Mouse (Mus musculus) urinary bladder, postnatal 36 days (tissue): ENCODE data around the gene Gemin5.
"Not testable (repeated sequence)": the region's sequence is repeated elsewhere in the genome, so short reads cannot be mapped to it uniquely, and the experiment has no call there.

Experiments used
- DNase-seq, 2 experiments: peaks; one replicate each; pipeline ENCODE4 v3.0.0; 2022; ENCODE audit warnings: low spot score in 2 of 2, mixed read lengths in 1 of 2

The Gemin5 gene

GRCm38 (mm10) chr11:58168167-58168915 is at the start of gene Gemin5:
Gemin5 (minus strand) TSS chr11:58168539.
- DNase-seq, result peak; percentile 72 to 81

- DNase-seq, result no peak
Observed at GRCm38 (mm10) chr11:58216823-58217222, 48.5 kb upstream of the Gemin5 start.

DNA sequence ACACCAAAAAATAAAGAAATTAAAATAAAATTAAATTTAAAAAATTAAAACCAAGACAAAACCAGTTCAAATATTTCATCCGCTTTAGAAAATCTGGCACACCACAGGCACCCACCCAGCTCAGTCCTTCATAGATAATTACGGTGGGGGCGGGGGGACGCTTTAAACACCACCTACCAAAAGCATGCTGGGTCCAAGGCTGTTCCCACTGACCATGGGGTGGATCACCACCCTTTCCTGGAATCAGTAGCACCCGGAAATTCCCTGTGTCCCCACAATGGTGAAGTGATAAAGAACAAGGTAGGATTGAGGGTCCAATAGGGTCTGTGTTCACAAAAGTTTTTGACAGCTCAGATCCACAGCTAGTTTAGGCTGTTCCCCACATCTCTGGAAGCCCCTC is 47.5 kb upstream of the Gemin5 start:
- DNase-seq, result no peak

GRCm38 (mm10) chr11:58215049-58215430 is 46.7 kb upstream of the Gemin5 start:
- DNase-seq, result not testable (repeated sequence)

DNA sequence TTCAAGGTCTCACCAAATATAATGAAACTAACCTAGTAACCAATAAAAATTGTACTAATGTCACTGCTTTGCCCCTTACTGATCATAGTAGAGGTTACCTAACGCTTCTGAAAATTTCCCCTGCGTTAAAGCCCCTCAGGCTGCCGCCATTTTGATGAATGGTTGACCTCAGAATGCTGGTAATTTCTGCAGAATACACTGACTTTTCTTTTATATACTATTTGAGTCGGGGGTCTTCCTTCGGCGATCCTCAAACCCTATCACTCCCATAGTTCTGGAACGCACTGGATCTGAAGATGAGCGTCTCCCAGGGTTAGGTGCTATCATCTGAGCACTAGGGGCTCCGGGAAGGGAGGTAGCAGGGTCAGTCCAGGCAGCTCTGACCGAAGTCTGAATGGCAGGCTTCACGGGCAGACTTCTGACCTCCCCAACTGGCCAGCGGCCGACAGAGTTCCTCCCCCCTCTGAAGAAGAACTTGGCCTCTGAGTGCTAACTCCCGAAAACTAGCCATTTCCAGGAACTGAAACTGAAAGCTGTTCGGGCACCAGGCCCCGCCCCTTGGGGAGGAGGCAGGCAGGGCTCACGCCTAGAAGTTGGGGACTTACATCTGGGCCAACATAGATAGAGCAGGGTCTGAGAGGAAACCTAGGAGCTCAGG is 46.2 kb upstream of the Gemin5 start:
- DNase-seq, result peak; percentile 84 to 90

DNA sequence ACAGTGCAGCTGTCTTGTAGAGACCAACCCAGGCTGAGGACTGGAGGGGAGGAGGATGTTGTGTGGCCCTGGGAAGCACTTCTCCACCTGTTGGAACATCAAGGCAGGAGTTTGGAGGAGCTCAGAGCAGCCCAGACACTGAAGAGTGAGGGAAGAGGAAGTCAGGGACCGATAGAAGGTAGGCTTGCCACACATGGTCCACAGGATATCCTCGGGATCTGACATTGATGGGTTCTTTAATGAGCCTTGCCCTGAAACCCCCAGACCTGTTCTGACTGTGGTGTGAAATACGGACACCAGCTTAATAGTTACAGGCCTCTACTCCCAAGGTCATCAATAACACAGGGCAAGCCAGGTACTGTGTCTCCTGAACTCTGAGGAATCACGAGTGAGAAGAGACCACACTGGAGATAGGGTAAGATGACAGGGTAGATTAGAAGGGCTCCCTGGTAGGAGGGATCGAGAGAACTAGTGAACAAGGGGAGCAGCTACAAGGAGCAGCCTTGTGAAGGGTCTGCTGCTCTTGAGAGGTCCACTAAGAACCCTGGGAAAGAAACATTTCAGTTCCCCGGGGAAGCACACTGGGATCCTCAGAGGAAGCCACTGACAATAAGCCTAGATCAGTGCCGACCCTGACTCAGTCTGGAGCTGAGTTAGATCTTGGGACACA is 45.5 kb upstream of the Gemin5 start:
- no peak for DNase-seq

GRCm38 (mm10) chr11:58211682-58212067 is 43.3 kb upstream of the Gemin5 start:
- no peak for DNase-seq

DNA sequence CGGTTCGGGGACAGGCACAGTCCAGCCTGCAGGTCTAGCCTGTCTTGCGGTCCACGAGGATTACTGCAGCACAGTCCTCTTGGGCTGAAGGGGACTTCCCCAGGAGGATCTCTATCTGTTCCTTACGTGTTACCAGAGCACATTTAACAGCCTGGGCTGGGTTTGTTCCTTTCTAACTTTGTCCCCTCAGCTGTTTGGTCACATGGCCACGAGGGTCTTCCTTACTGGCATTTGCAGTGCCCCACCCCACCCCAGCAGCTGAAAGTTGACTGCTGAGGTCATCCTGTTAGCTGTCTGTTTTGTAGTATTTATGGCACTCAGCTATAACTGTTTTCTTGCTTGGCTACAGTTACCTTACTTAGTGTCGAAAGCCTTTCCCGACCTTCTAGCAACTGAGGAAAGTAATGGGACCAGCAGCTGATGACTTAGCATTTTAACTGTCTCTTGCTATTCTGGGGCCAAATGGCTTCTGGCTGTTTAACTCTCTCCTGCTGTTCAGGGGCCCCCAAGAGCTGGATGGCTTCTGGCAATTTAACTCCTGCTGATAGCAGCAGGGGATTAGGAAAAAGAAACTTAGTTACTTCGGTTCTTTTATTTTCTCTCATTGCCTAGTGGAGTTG is 42.8 kb upstream of the Gemin5 start:
- no peak for DNase-seq

DNA sequence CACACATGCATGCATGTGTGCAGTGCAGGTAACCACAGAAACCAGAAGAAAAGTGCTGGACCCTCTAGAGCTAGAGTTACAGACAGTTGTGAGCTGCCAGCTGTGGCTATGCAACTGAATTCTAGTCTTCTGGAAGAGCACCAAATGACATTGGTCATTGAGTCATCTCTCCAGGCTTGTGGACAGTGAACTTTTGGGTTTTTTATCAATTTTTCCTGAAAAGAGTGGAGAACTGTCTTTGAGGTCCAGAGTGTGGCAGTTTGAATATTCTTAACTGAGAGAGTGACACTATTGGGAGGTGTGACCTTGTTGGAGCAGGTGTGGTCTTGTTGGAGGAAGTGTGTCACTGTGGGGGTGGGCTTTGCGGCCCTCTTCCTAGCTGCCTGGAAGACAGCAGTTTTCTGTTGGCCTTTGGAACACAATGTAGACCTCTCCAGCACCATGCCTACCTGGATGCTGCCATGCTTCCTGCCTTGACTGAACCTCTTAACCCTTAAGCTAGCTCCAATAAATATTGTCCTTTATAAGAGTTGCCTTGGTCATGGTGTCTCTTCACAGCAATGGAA is 42.1 kb upstream of the Gemin5 start:
- no peak for DNase-seq

DNA sequence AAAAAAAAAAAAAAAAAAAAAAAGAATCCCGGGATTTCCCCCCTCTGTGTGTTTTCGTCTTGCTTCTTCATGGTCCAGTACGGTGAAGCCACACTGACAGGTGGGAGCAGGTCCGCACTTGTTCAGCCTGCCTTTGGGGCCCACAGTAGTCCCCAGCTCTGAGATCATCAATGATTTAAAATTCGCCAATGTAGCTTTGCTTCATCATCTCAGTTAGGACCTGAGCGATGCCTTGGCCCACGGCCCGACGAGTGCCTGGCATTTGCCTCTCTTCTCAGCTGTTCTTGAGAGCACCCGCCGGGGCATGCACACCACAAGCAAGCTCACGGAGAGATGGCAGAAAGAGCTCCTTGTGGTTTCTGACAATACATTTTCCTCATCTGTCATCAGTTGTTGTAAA is 32.7 kb upstream of the Gemin5 start:
- no peak for DNase-seq

- no peak for DNase-seq
Observed at GRCm38 (mm10) chr11:58200226-58200625, 31.9 kb upstream of the Gemin5 start.

DNA sequence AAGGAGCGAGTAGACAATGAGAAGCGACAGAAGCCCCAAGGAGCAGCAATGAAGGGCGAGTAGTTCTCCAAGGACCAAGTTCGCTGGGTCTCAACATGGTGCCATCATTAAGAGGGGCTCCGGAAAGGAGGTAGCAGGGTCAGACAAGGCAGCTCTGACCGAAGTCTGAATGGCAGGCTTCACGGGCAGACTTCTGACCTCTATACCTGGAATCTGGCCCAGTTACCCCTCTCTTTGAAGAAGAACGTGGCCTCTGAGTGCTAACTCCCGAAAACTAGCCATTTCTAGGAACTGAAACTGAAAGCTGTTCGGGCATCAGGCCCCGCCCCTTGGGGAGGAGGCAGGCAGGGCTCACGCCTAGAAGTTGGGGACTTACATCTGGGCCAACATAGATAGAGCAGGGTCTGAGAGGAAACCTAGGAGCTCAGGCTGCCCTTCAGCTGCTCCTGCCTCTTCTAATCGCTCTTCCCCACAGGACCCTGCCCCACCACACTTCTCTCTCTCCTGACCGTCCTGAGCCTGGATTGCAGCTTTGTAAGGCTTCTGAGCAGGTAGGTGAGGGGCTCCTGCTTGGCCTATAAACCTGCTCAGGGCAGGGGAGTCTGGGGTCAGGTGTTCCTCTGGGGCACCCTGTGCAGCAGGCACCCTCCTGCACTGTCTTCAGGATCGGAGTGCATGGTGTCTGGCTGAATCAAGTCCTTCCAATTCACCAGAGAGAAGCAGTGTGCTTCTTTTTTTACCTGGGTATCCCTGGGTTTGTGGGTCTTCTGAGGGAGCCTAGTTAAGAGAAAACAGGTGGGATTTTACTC is 31.1 kb upstream of the Gemin5 start, which contains the start of the genes Igtp and Irgm2:
Gene Igtp (plus strand): TSS at position 328 of the 809 bp plus-strand sequence.
Gene Irgm2 (plus strand): TSS at position 390 of the 809 bp plus-strand sequence.
- peak; percentile 75 to 82 for DNase-seq

DNA sequence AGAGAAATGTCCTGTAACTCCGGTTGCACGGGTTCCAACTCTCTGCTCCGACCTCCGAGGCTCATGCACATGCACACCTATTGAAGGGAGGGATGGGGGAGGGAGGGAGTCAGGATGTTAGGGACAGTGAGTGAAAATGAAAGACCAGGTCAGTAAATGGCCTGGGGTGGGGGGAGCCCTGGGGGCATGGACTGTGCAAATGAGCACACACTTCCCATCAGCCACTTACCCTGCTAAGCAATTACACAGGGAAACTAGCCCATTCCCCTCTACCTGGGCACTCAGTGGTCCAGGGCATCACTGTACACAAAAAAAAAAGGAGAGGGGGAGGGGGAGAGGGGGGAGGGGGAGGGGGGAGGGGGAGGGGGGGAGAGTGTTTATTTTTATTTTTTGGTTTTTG is 30.3 kb upstream of the Gemin5 start:
- DNase-seq, result no peak

DNA sequence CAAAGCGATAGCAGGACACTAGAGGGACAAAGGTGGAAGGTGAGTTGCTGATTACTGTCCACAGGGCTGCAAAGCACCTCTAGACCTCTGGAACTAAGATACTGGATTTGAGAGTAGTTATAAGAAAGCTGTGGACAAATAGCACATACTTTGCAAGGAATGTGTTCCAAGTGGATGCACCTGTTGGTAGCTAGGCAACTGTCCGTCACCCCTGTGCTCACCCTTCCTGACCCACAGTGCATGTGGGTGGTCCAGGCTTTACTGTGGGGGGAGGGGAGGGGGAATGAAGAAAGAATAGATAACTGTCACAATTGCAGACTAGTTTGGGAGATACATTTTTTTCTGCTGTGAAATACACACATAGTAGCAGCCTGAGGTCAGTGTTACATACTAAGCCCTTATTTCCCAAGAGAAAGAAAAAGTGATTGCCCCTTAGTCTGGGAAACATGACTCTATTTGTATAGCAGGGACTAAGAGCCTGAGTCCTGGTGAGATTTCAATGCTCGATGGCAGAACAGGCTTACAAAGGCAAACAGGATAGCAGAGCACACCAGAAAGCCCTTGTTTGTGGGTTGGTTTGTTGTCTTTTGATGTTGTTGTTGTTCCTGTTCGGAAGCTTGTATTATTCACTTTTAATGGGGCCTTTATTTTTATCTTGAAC is 25.7 kb upstream of the Gemin5 start:
- no peak for DNase-seq

DNA sequence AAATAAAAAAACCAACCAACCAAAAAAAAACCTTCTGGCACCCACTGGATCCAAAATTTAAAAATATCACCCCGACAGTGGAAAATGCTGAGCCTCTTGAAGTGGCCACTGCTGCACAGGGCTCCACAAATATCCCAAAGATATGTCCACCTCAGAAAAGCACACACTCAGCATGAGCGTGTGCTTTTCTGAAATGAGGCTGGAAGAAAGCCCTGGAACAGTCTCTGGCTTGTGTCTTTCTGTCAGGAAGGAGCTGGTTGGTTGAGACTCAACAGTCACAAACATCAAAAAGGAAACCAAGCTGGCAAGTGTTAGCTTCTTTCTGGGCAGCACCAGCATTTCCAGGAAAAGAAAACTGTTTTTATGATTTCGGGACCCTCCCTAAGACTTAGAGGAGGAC is 25.0 kb upstream of the Gemin5 start:
- DNase-seq, result no peak

DNA sequence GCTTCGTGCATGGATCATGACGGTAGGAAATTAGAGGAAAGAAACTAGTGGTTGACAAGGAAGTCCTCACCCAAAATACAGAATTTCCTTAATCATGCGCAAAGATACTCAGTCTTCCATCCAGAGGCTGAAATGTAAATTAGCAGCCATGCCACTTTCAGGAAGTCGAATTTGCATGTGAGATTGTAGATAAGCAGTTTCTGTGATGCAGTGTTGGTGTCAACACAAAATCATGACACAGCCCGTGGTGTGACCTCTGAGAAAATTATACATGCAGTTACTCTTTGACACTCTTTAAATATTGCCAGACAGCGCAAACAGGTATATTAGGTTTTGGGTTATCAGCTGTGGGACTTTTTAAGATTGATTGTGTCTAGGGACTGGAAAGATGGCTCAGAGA is 21.3 kb upstream of the Gemin5 start:
- DNase-seq, result no peak

GRCm38 (mm10) chr11:58183579-58183978 is 15.2 kb upstream of the Gemin5 start:
- DNase-seq, result no peak

- no peak for DNase-seq
Observed at GRCm38 (mm10) chr11:58180756-58181155, 12.4 kb upstream of the Gemin5 start.

GRCm38 (mm10) chr11:58179986-58180385 is 11.6 kb upstream of the Gemin5 start:
- DNase-seq, result not testable (repeated sequence)

- peak; percentile 65 to 68 for DNase-seq
Observed at GRCm38 (mm10) chr11:58179563-58179962, 11.2 kb upstream of the Gemin5 start.
